Mouse (Mus musculus): ENCODE results near the gene Mlycd. TPM values are rescaled to one million over a fixed set of nuclear protein-coding genes. Genes with fewer than 3 reads are reported as not detected.
"Not testable (repeated sequence)": the region's sequence is repeated elsewhere in the genome, so short reads cannot be mapped to it uniquely, and the experiment has no call there.

Gene Mlycd
- polyA plus RNA-seq, 1 experiment from 2014 or later, result 16.1 TPM

DNA sequence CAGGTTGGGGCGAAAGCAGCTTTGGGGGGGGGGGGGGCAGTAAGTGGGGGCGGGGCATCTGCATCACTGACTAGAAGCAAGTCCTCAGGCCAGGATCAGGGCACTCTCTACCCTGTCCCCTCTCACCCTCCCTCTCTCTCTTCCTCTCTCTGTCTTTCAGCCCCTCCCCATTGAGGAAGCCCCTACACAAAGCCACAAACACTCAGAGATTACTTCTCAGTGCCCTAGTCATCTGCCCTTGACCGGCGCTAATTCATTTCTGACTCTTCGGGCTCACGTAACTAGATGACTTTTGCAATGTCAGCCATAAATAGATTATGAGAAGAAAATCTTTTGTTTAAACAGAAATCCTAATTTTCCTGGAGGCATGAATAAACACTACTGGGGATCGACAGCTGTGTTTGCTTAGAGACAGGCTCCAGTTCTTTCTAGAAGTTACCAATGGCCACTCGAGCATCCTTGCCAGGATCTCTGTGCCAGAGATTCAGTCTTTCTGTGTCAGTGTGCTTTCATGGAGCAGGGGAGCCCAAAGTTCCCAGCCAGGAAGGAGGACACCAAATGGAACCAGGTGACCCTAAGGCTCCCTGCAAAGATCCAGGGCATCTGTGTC is 33.9 kb upstream of the Mlycd start:
- H3K9me3 ChIP-seq (ENCODE audit: control insufficient read depth, low read length), result no peaks in the 10 kb centered on the region
- no peak overlapping the region for H3K27ac ChIP-seq (ENCODE audit: low read depth, low read length)
- H3K36me3 ChIP-seq (ENCODE audit: control insufficient read depth, insufficient read depth, low read length), result no peaks in the 10 kb centered on the region
- WGBS, result 75% methylated on average over 8 of the region's 8 CpGs
- no peak overlapping the region for H3K4me2 ChIP-seq (ENCODE audit: low read depth, low read length)
- H3K27me3 ChIP-seq (ENCODE audit: control insufficient read depth, insufficient read depth, low read length), result no peaks in the 10 kb centered on the region
- no peak overlapping the region for H3K4me3 ChIP-seq (ENCODE audit: low read depth, low read length)
- H3K9ac ChIP-seq (replicated peaks; ENCODE audit: low read depth, low read length), result no peak overlapping the region
- ATAC-seq (ENCODE audit: low read depth), result no peak
- no peaks in the 10 kb centered on the region for H3K4me1 ChIP-seq (ENCODE audit: control insufficient read depth, insufficient read depth, low read length)

DNA sequence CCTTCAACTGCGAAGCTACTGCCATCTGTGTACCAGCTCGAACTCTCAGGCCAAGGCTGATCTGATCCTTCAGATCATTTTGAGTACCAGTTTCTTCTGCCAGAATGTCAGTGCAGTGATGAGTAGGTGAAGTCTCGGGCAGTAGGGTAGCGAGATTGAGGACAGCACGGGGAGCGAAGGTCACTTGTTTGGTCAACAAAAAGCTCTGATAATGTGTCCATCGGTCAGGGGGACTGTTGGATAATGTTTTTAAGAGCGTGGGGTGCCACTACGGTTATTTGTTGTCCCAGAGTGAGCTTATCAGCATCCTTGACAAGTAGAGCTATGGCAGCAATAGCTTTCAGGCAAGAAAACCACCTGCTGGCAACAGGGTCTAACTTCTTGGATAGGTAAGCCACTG is 20.0 kb upstream of the Mlycd start:
- H3K27me3 ChIP-seq (ENCODE audit: control insufficient read depth, insufficient read depth, low read length); H3K4me1 ChIP-seq (ENCODE audit: control insufficient read depth, insufficient read depth, low read length); ATAC-seq (ENCODE audit: low read depth); H3K36me3 ChIP-seq (ENCODE audit: control insufficient read depth, insufficient read depth, low read length); H3K27ac ChIP-seq (ENCODE audit: low read depth, low read length); H3K9ac ChIP-seq (replicated peaks; ENCODE audit: low read depth, low read length); H3K9me3 ChIP-seq (ENCODE audit: control insufficient read depth, low read length); H3K4me2 ChIP-seq (ENCODE audit: low read depth, low read length); H3K4me3 ChIP-seq (ENCODE audit: low read depth, low read length): not testable (repeated sequence)
- WGBS, result 91% methylated on average over 9 of the region's 9 CpGs

DNA sequence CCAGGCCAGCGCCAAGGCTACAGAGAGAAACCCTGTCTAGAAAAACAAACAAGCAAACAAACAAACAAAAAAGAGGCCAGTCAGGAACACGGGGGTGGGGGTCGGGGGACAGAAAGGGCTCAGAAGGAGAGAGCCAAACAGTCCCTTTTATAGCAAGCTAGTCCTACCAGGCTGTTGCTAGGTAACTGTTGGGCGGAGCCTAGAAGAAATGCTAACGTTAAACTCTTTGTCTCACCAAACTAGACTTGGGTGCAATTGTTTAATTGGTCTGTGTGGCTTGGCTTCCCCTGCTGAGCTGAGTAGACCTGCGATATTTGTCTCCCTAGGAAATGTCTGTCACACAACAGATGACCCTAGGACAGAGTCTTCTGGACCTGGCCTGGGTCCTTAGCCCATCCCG is 16.2 kb upstream of the Mlycd start:
- Histone ChIP-seq H3K27ac (ENCODE audit: low read depth, low read length) (no peak overlapping the region), H3K4me2 (ENCODE audit: low read depth, low read length) (no peak overlapping the region), H3K4me3 (ENCODE audit: low read depth, low read length) (no peak overlapping the region), H3K9me3 (ENCODE audit: control insufficient read depth, low read length) (no peaks in the 10 kb centered on the region), H3K27me3 (ENCODE audit: control insufficient read depth, insufficient read depth, low read length) (no peaks in the 10 kb centered on the region), H3K36me3 (ENCODE audit: control insufficient read depth, insufficient read depth, low read length) (no peaks in the 10 kb centered on the region), H3K4me1 (ENCODE audit: control insufficient read depth, insufficient read depth, low read length) (no peaks in the 10 kb centered on the region), H3K9ac (replicated peaks; ENCODE audit: low read depth, low read length) (no peak overlapping the region)
- WGBS, result 56% methylated on average over 7 of the region's 7 CpGs
- ATAC-seq (ENCODE audit: low read depth), result no peak

DNA sequence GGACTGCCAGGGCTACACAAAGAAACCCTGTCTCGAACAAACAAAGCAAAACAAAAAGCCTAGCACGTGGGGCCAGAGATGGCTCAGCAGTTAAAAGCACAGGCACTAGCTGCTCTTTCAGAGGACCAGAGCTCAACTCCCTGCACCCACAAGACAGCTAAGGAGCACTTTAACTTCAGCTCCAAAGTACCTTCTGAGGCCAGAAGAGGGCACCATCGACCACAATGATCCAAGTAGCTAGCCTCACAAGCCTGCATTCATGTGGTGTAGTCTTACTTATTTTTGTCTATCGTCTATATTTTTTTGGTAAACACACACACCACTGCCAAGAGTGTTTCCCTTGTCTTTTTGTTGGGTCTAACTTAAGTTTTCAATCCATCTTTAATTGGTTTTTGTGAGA is 14.1 kb upstream of the Mlycd start:
- Histone ChIP-seq H3K4me1 (ENCODE audit: control insufficient read depth, insufficient read depth, low read length) (no peaks in the 10 kb centered on the region), H3K9me3 (ENCODE audit: control insufficient read depth, low read length) (no peaks in the 10 kb centered on the region), H3K4me2 (ENCODE audit: low read depth, low read length) (no peak overlapping the region), H3K9ac (replicated peaks; ENCODE audit: low read depth, low read length) (no peak overlapping the region), H3K4me3 (ENCODE audit: low read depth, low read length) (no peak overlapping the region), H3K27me3 (ENCODE audit: control insufficient read depth, insufficient read depth, low read length) (no peaks in the 10 kb centered on the region), H3K27ac (ENCODE audit: low read depth, low read length) (no peak overlapping the region), H3K36me3 (ENCODE audit: control insufficient read depth, insufficient read depth, low read length) (no peaks in the 10 kb centered on the region)
- no peak for ATAC-seq (ENCODE audit: low read depth)
- WGBS, result 38% methylated on average over 4 of the region's 4 CpGs

DNA sequence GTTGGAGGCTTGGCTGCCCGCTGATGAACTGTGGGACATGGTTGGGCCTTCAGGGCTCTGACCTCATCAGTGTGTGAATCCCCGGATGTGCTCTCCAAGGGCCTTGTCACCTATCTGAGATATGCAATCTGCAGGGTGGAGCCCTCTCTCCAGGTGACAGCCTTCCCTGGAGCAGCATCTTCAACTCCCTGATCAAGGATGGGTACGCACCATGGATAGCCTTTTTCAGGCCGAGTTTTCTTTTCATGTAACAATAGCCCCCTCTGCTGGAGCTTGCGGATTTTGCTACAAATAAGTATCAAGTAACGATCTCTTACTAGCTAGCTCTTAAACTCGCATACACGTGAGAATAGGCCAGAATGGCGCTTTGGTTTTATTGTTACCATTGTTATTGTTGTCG is 10.2 kb upstream of the Mlycd start:
- no peaks in the 10 kb centered on the region for H3K4me1 ChIP-seq (ENCODE audit: control insufficient read depth, insufficient read depth, low read length)
- H3K27ac ChIP-seq (ENCODE audit: low read depth, low read length), result no peak overlapping the region
- WGBS, result 24% methylated on average over 10 of the region's 10 CpGs
- H3K9me3 ChIP-seq (ENCODE audit: control insufficient read depth, low read length), result no peaks in the 10 kb centered on the region
- no peak for ATAC-seq (ENCODE audit: low read depth)
- H3K27me3 ChIP-seq (ENCODE audit: control insufficient read depth, insufficient read depth, low read length), result no peaks in the 10 kb centered on the region
- no peak overlapping the region for H3K4me2 ChIP-seq (ENCODE audit: low read depth, low read length)
- H3K4me3 ChIP-seq (ENCODE audit: low read depth, low read length), result no peak overlapping the region
- H3K9ac ChIP-seq (replicated peaks; ENCODE audit: low read depth, low read length), result no peak overlapping the region
- no peaks in the 10 kb centered on the region for H3K36me3 ChIP-seq (ENCODE audit: control insufficient read depth, insufficient read depth, low read length)

DNA sequence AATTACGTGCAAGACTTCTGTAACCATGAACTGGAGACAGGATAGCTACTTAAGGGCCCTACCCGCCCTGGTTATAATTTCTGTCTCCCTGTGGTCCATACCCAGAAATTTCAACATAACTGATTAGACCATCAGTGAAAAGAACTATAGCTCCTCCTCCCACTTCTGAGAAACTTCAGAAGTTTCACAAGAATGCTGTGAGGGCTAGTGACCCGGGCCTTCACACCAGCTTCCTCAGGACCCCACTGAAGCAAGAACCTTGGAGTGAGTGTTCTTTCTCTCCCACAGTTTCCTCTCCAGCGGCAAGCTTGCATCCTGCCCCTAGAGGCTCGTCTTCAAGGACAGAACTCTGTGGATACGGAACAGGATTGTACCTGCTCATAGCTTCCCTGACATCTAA is 8.8 kb upstream of the Mlycd start:
- Histone ChIP-seq H3K9ac (replicated peaks; ENCODE audit: low read depth, low read length) (no peak overlapping the region), H3K27me3 (ENCODE audit: control insufficient read depth, insufficient read depth, low read length) (no peaks in the 10 kb centered on the region), H3K27ac (ENCODE audit: low read depth, low read length) (no peak overlapping the region), H3K9me3 (ENCODE audit: control insufficient read depth, low read length) (no peaks in the 10 kb centered on the region), H3K4me2 (ENCODE audit: low read depth, low read length) (no peak overlapping the region), H3K4me1 (ENCODE audit: control insufficient read depth, insufficient read depth, low read length) (no peaks in the 10 kb centered on the region), H3K36me3 (ENCODE audit: control insufficient read depth, insufficient read depth, low read length) (no peaks in the 10 kb centered on the region), H3K4me3 (ENCODE audit: low read depth, low read length) (no peak overlapping the region)
- no peak for ATAC-seq (ENCODE audit: low read depth)
- WGBS, result 76% methylated on average over 6 of the region's 6 CpGs

DNA sequence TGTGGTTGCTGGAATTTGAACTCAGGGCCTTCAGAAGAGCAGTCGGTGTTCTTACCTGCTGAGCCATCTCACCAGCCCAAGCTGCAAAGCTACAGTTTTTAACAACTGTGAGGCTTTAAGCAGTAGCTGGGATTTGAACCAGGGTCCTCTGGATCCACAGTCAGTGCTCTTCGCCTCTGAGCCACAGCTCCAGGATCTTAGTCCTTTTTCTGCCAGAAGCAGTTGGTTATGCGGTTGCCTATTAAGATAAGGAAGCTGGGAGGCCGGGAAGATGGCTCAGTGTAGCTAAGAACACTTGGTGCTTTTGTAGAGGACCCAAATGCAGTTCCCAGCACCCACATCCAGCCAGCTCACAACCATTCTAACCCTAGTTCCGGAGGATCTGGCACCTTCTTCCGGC is 7.7 kb upstream of the Mlycd start:
- Histone ChIP-seq H3K4me2 (ENCODE audit: low read depth, low read length) (no peak overlapping the region), H3K4me3 (ENCODE audit: low read depth, low read length) (no peak overlapping the region), H3K9me3 (ENCODE audit: control insufficient read depth, low read length) (no peaks in the 10 kb centered on the region), H3K9ac (replicated peaks; ENCODE audit: low read depth, low read length) (no peak overlapping the region), H3K27me3 (ENCODE audit: control insufficient read depth, insufficient read depth, low read length) (no peaks in the 10 kb centered on the region), H3K36me3 (ENCODE audit: control insufficient read depth, insufficient read depth, low read length) (no peaks in the 10 kb centered on the region), H3K4me1 (ENCODE audit: control insufficient read depth, insufficient read depth, low read length) (no peaks in the 10 kb centered on the region), H3K27ac (ENCODE audit: low read depth, low read length) (no peak overlapping the region)
- ATAC-seq (ENCODE audit: low read depth), result no peak
- 84% methylated on average over 6 of the region's 6 CpGs for WGBS

DNA sequence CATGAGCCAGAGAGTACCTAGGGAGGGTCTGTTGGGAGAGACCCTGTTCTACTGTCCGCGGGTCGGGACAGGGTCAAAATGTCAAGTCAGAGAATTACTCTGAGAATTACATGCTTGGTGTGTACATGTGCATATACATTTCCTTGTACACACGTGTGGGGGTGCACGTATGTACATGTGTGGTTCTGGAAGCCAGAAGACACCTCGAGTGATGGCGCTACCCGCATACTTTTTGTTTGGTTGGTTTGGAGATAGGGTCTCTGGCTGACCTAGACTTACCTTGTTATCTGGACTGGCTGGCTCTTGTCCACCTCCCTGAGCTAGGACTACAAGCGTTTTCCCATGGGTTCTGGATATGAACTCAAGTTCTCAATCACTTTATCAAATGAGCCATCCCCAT is 581 bp upstream of the Mlycd start:
- Histone ChIP-seq H3K9ac (replicated peaks; ENCODE audit: low read depth, low read length) (peak overlapping the region; percentile 89), H3K36me3 (ENCODE audit: control insufficient read depth, insufficient read depth, low read length) (no peaks in the 10 kb centered on the region), H3K27ac (ENCODE audit: low read depth, low read length) (peak overlapping the region; percentile 90), H3K4me3 (ENCODE audit: low read depth, low read length) (peak overlapping the region; percentile 86), H3K4me1 (ENCODE audit: control insufficient read depth, insufficient read depth, low read length) (peaks cover 10% of the 10 kb centered on the region; the same call in 1 of the 2 replicates), H3K27me3 (ENCODE audit: control insufficient read depth, insufficient read depth, low read length) (peaks cover 2% of the 10 kb centered on the region; the same call in 1 of the 2 replicates), H3K4me2 (ENCODE audit: low read depth, low read length) (peak overlapping the region; percentile 99), H3K9me3 (ENCODE audit: control insufficient read depth, low read length) (no peaks in the 10 kb centered on the region)
- 81% methylated on average over 9 of the region's 9 CpGs for WGBS
- ATAC-seq (ENCODE audit: low read depth), result no peak

DNA sequence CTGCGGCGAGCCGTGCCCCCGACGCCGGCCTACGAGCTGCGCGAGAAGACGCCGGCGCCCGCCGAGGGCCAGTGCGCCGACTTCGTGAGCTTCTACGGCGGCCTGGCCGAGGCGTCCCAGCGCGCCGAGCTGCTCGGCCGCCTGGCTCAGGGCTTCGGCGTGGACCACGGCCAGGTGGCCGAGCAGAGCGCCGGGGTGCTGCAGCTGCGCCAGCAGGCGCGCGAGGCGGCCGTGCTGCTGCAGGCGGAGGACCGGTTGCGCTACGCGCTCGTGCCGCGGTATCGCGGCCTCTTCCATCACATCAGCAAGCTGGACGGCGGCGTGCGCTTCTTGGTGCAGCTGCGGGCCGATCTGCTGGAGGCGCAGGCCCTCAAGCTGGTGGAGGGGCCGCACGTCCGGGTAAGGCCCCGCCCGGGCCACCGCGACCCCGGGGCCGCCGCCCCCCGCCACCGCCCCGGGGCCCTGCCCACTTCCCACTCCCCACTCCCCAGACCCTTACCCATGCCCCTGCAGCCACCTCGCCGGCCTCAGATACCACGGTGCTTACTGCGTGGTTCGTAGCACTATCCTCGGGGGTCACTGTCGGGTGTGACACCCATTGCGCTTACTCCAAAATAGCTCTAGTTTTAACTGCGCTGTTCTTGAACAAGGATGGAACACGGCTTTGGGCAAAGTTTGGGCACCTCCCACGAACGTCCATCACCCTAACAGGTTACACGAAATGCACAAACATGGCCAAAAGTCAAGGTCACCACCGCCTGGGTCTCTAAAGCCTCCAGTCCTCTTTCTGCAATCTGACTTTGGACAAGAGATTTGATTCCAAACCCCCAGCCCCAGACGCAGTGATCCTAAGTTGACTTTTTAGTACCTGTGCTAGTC is 633 bp downstream of the Mlycd start:
- peaks cover 10% of the 10 kb centered on the region; the same call in 1 of the 2 replicates for H3K4me1 ChIP-seq (ENCODE audit: control insufficient read depth, insufficient read depth, low read length)
- H3K27ac ChIP-seq (ENCODE audit: low read depth, low read length), result peak overlapping the region; percentile 90
- H3K4me3 ChIP-seq (ENCODE audit: low read depth, low read length), result peak overlapping the region; percentile 86
- ATAC-seq (ENCODE audit: low read depth), result peak; percentile 61
- peak overlapping the region; percentile 89 for H3K9ac ChIP-seq (replicated peaks; ENCODE audit: low read depth, low read length)
- H3K4me2 ChIP-seq (ENCODE audit: low read depth, low read length), result peak overlapping the region; percentile 99
- 6% methylated on average over 65 of the region's 83 CpGs for WGBS
- H3K27me3 ChIP-seq (ENCODE audit: control insufficient read depth, insufficient read depth, low read length), result peaks cover 2% of the 10 kb centered on the region; the same call in 1 of the 2 replicates
- H3K36me3 ChIP-seq (ENCODE audit: control insufficient read depth, insufficient read depth, low read length), result no peaks in the 10 kb centered on the region
- no peaks in the 10 kb centered on the region for H3K9me3 ChIP-seq (ENCODE audit: control insufficient read depth, low read length)
